ENCODE assay signal across 9 mouse cellular contexts in the genomic region with DNA sequence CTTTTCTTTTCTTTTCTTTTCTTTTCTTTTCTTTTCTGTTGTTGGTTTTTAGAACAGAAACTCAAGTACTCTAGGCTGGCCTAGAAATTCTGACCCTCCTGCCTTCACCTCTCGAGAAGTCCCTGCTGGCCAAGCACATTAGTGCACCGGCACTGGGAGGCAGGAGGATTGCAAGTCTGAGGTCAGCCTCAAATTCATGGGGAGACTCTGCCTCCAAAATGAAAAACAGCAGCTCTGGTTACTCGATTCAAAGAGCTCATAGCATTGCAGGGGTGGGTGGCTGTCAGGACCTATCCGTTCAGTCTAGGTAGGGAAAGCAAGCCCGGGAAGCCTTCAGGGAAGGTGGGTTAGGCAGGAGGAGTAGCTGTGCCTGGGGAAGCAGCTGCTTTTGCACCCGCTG. TPM values are rescaled to one million over a fixed set of nuclear protein-coding genes. Genes with fewer than 3 reads are reported as not detected.
DNase-seq lines count a peak whose midpoint lies in the region; ATAC-seq and TF ChIP-seq lines count a peak whose summit lies in the region.
"Had no signal": no experiment of that assay in that cellular context is flagged by ENCODE, and none has a peak within 500 bp of the region (broad histone marks: within the 10 kb centered on the region; RNA-seq: fewer than 3 reads in every experiment).

No protein-coding gene starts in this region.

- H3K36me3 ChIP-seq in limb, embryonic 11.5 days (ENCODE audit: control insufficient read depth, insufficient read depth, low read length): no peaks in the 10 kb centered on the region; the same call in 1 of the 2 replicates
- peaks cover 9% of the 10 kb centered on the region; the same call in 1 of the 2 replicates for H3K36me3 ChIP-seq in stomach, embryonic 16.5 days (ENCODE audit: control insufficient read depth, insufficient read depth, low read length)

- no peak overlapping the region; the same call in 1 of the 2 replicates for H3K4me2 ChIP-seq in limb, embryonic 11.5 days (ENCODE audit: low read depth, severe bottlenecking)
- H3K4me2 ChIP-seq in stomach, embryonic 16.5 days (ENCODE audit: low read depth, low read length): no peak overlapping the region

- intact Hi-C loops in left cerebral cortex, adult 2 months (cut with DNase I): no loop called here
- intact Hi-C loops in left cerebral cortex, postnatal 4 days (cut with DNase I): no loop called here

- 71% methylated on average over 6 of the region's 6 CpGs for WGBS in cerebellum, adult 2 months
- 27% methylated on average over 6 of the region's 6 CpGs for WGBS in limb, embryonic 11.5 days
- 37% methylated on average over 6 of the region's 6 CpGs for WGBS in stomach, embryonic 16.5 days

- no peak overlapping the region; the same call in 1 of the 2 replicates for H3K27ac ChIP-seq in cerebellum, adult 2 months (ENCODE audit: insufficient read depth, low read length)
- peak overlapping the region; percentile 44 for H3K27ac ChIP-seq in left cerebral cortex, adult 2 months
- H3K27ac ChIP-seq in limb, embryonic 11.5 days (replicated peaks; ENCODE audit: low read depth, low read length): peak overlapping the region; percentile 85
- peak overlapping the region; percentile 77 for H3K27ac ChIP-seq in stomach, embryonic 16.5 days (ENCODE audit: low read length)

- H3K9ac ChIP-seq in limb, embryonic 11.5 days (ENCODE audit: low read length): no peak overlapping the region
- H3K9ac ChIP-seq in stomach, embryonic 16.5 days (ENCODE audit: low read length): peak overlapping the region; percentile 25; the same call in 1 of the 2 replicates

- no peak overlapping the region for H3K4me3 ChIP-seq in cerebellum, adult 2 months (replicated peaks; ENCODE audit: insufficient read depth, low read depth, low read length)
- H3K4me3 ChIP-seq in left cerebral cortex, adult 2 months: no peak overlapping the region
- no peak overlapping the region for H3K4me3 ChIP-seq in limb, embryonic 11.5 days (ENCODE audit: low read depth, low read length)
- no peak overlapping the region for H3K4me3 ChIP-seq in stomach, embryonic 16.5 days (replicated peaks; ENCODE audit: low read length)

- no peaks in the 10 kb centered on the region for H3K9me3 ChIP-seq in limb, embryonic 11.5 days (ENCODE audit: control insufficient read depth, low read length)
- H3K9me3 ChIP-seq in stomach, embryonic 16.5 days (replicated peaks; ENCODE audit: control insufficient read depth, low read length): no peaks in the 10 kb centered on the region

- 0 out of 2 replicates have a peak, but pooled peaks have one; percentile 12 for TF ChIP-seq CTCF in cerebellum, adult 2 months (IDR thresholded peaks at IDR 0.05; ENCODE audit: borderline replicate concordance, insufficient read depth, low read depth, low read length)
- peak; percentile 19 for TF ChIP-seq CTCF in left cerebral cortex, adult 2 months (IDR thresholded peaks at IDR 0.05)

- H3K4me1 ChIP-seq in cerebellum, adult 2 months (ENCODE audit: control insufficient read depth, insufficient read depth, low read length): peaks cover 61% of the 10 kb centered on the region
- H3K4me1 ChIP-seq in limb, embryonic 11.5 days (ENCODE audit: control insufficient read depth, insufficient read depth, low read length): peaks cover 20% of the 10 kb centered on the region
- peaks cover 28% of the 10 kb centered on the region for H3K4me1 ChIP-seq in stomach, embryonic 16.5 days (ENCODE audit: control insufficient read depth, insufficient read depth, low read length)

- DNase-seq in cerebellum, adult 2 months: no peak
- DNase-seq in cerebellum, adult 8-10 months: no peak
- DNase-seq in left cerebral cortex, adult 2 months (ENCODE audit: extremely low spot score in 1 of 2, low spot score in 2 of 2): no peak
- DNase-seq in left cerebral cortex, postnatal 4 days: no peak
- DNase-seq in limb, embryonic 11.5 days (ENCODE audit: low spot score): peak; percentile 55
- no peak for DNase-seq in urinary bladder, adult 18-20 months (ENCODE audit: low spot score in 2 of 2)
- DNase-seq in right cerebral cortex, adult 2 months (ENCODE audit: low spot score in 2 of 2): no peak
- DNase-seq: cerebellum, postnatal 10 days had no signal

- ATAC-seq in limb, embryonic 11.5 days (ENCODE audit: insufficient number of reproducible peaks, low FRiP score, low TSS enrichment, low read depth): peak; percentile 38
- peak; percentile 3; the same call in 1 of the 2 replicates for ATAC-seq in stomach, embryonic 16.5 days (ENCODE audit: insufficient read depth, low FRiP score)

- TF ChIP-seq POLR2A in cerebellum, adult 2 months (IDR thresholded peaks at IDR 0.05; ENCODE audit: borderline replicate concordance, insufficient read depth, low read length): no peak

- no peaks in the 10 kb centered on the region for H3K27me3 ChIP-seq in cerebellum, adult 2 months (ENCODE audit: control insufficient read depth, insufficient read depth, low read length)
- no peaks in the 10 kb centered on the region for H3K27me3 ChIP-seq in limb, embryonic 11.5 days (ENCODE audit: control insufficient read depth, insufficient read depth, low read length)
- no peaks in the 10 kb centered on the region for H3K27me3 ChIP-seq in stomach, embryonic 16.5 days (ENCODE audit: control insufficient read depth, insufficient read depth, low read length)

RNA-seq across cellular contexts. Expression of gene Dnmt3a, which starts 37.0 kb away (rescaled TPM):
- polyA plus RNA-seq in cerebellum, adult 2 months (2012; rRNA removed): 43.2 and 47.6 TPM in 2 replicates
- 100 to 1,000 TPM in 1 of 2 experiments, 10 to 100 TPM in 1; 99.8 to 116 TPM for total RNA-seq in left cerebral cortex, adult 2 months (2021)
- total RNA-seq in left cerebral cortex, postnatal 4 days (2021): 100 to 1,000 TPM; 184 to 206 TPM
- polyA plus RNA-seq in limb, embryonic 11.5 days (2014; fragmentation: Nextera tagmentation; extraction: Ambion mirVana): 158 and 179 TPM in 2 replicates
- polyA plus RNA-seq in stomach, embryonic 16.5 days (2015; fragmentation: Nextera tagmentation; extraction: Ambion mirVana): 49.6 and 60.4 TPM in 2 replicates
